Mouse (Mus musculus) E14TG2a.4 (cell line): ENCODE results near the gene Tuft1.

Experiments used
- CTCF ChIP-seq: conservative IDR thresholded peaks from 2 replicates; pipeline ENCODE4 v1.5.1; 2014; ENCODE audit warnings: low read length
- POU5F1 ChIP-seq: IDR thresholded peaks from 2 replicates; pipeline ENCODE4 v1.6.1; 2014; ENCODE audit warnings: low read length, borderline replicate concordance

GRCm38 (mm10) chr3:94650409-94650808, 8.3 kb downstream of the Tuft1 start:
- TF ChIP-seq CTCF (no peak), POU5F1 (no peak)
